Mouse (Mus musculus) limb, embryonic 14.5 days (tissue): ENCODE data around the gene Samd4. TPM values are rescaled to one million over a fixed set of nuclear protein-coding genes. Genes with fewer than 3 reads are reported as not detected.

Experiments used
- ATAC-seq: fragments of 200-750 bp; cut with Nextera tagmentation; 2 replicates; pipeline ENCODE4 v1.8.0; 2017; ENCODE audit warnings: low read depth, moderate number of reproducible peaks, moderate TSS enrichment; ENCODE audit not compliant: low FRiP score
- DNase-seq: peaks from one replicate; pipeline ENCODE4 v3.0.0-alpha.2; 2015; ENCODE audit warnings: low spot score
- H3K27ac ChIP-seq: fragments of 300-500 bp; sonication (generic); replicated peaks from 2 replicates; pipeline ENCODE4 v1.5.1; 2014; ENCODE audit warnings: low read depth, mild to moderate bottlenecking, low read length, moderate library complexity, mixed read lengths
- H3K27me3 ChIP-seq: fragments of 300-500 bp; sonication (generic); 2 replicates; pipeline ENCODE4 v1.6.1; 2014; ENCODE audit warnings: low read length, mixed read lengths; ENCODE audit not compliant: control insufficient read depth, insufficient read depth
- H3K36me3 ChIP-seq: fragments of 300-500 bp; sonication (generic); 2 replicates; pipeline ENCODE4 v1.6.1; 2014; ENCODE audit warnings: mild to moderate bottlenecking, low read length, moderate library complexity, mixed read lengths; ENCODE audit not compliant: control insufficient read depth, insufficient read depth
- H3K4me1 ChIP-seq: fragments of 300-500 bp; sonication (generic); 2 replicates; pipeline ENCODE4 v1.6.1; 2014; ENCODE audit warnings: antibody characterized with exemption, low read length, mixed read lengths; ENCODE audit not compliant: control insufficient read depth, insufficient read depth
- H3K4me2 ChIP-seq: fragments of 300-500 bp; sonication (generic); replicated peaks from 2 replicates; pipeline ENCODE4 v1.6.1; 2014; ENCODE audit warnings: low read depth, mild to moderate bottlenecking, low read length, moderate library complexity; ENCODE audit not compliant: severe bottlenecking
- H3K4me3 ChIP-seq: fragments of 300-500 bp; sonication (generic); replicated peaks from 2 replicates; pipeline ENCODE4 v1.5.1; 2014; ENCODE audit warnings: low read length
- H3K9ac ChIP-seq: fragments of 300-500 bp; sonication (generic); 2 replicates; pipeline ENCODE4 v1.6.1; 2014; ENCODE audit warnings: mild to moderate bottlenecking, low read depth, low read length, moderate library complexity; ENCODE audit not compliant: severe bottlenecking
- H3K9me3 ChIP-seq: fragments of 300-500 bp; sonication (generic); 2 replicates; pipeline ENCODE4 v1.6.1; 2016; ENCODE audit warnings: low read length; ENCODE audit not compliant: control insufficient read depth
- POLR2A ChIP-seq: fragments of 200-500 bp; IDR thresholded peaks from 2 replicates; pipeline ENCODE4 v1.8.0; 2012; ENCODE audit warnings: inconsistent platforms, mild to moderate bottlenecking, moderate library complexity, borderline replicate concordance; ENCODE audit not compliant: insufficient read depth, insufficient read length; ENCODE audit errors: extremely low read depth
- WGBS: fragments of 180-500 bp; shearing (Covaris S2); extraction: QIAGEN DNeasy Blood & Tissue Kit; methylation state at CpG from one replicate; pipeline ENCODE4 v1.1.7; 2014; 5-methylcytosine and 5-hydroxymethylcytosine counted together
- polyA plus RNA-seq, 2 experiments: library from polyadenylated mRNA; depleted of rRNA in 1 of 2; stranded (reverse) in 1 of 2; unstranded in 1 of 2; fragments of >200 nt; fragmentation: Nextera tagmentation in 1 of 2; extraction: Ambion mirVana in 1 of 2; gene quantifications; 2 replicates each; pipeline versions ENCODE4 v1.2.1 to v1.2.3; 2012 to 2014

Samd4 gene
- polyA plus RNA-seq, 2 experiments = 9.6 to 23.9 TPM

- H3K4me3 ChIP-seq = no peak overlapping the region
- ATAC-seq (no peak), DNase-seq (no peak)
- no peaks in the 10 kb centered on the region for H3K36me3 ChIP-seq
- H3K27ac ChIP-seq = no peak overlapping the region
- H3K9me3 ChIP-seq = no peaks in the 10 kb centered on the region
- no peak for TF ChIP-seq POLR2A
- no peaks in the 10 kb centered on the region for H3K27me3 ChIP-seq
- no peaks in the 10 kb centered on the region for H3K4me1 ChIP-seq
- H3K4me2 ChIP-seq = no peak overlapping the region
- no peak overlapping the region for H3K9ac ChIP-seq
- WGBS = 87% methylated on average over 6 of the region's 6 CpGs
Measured at GRCm38 (mm10) chr14:47049051-47049450, 166.4 kb downstream of the Samd4 start.

- TF ChIP-seq POLR2A = no peak
- Histone ChIP-seq H3K27me3 (no peaks in the 10 kb centered on the region), H3K9ac (no peak overlapping the region), H3K27ac (0 out of 2 replicates have a peak overlapping the region, but pooled peaks have one; percentile 6), H3K4me2 (no peak overlapping the region), H3K36me3 (no peaks in the 10 kb centered on the region), H3K4me3 (no peak overlapping the region), H3K9me3 (no peaks in the 10 kb centered on the region), H3K4me1 (peaks cover 11% of the 10 kb centered on the region; the same call in 1 of the 2 replicates)
- ATAC-seq (peak; percentile 70), DNase-seq (peak; percentile 33)
- 79% methylated on average over 5 of the region's 5 CpGs for WGBS
Measured at GRCm38 (mm10) chr14:47051743-47052610, 169.3 kb downstream of the Samd4 start.

DNA sequence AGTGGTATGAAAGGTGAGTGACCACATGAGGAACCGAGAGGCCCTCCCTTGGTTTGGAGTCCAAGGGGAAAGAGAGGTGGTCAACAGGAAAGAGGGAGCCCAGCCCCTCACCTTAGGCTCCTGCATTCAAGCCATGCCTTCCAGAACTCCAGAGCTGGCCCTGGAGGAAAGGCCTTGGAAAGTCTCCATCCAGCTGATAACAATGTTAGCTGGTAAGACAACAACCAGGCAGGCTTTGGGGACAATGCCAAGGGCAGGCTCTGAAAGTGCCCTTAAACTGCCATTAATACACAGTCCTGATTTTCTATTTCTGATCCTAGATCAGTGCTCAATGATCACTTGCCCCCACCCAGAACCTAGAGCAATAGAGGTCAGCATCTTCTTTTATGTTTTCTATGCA, 170.4 kb downstream of the Samd4 start:
- no peak for TF ChIP-seq POLR2A
- H3K9me3 ChIP-seq = no peaks in the 10 kb centered on the region
- no peak for ATAC-seq
- peaks cover 11% of the 10 kb centered on the region; the same call in 1 of the 2 replicates for H3K4me1 ChIP-seq
- no peak overlapping the region for H3K9ac ChIP-seq
- no peaks in the 10 kb centered on the region for H3K36me3 ChIP-seq
- no peak overlapping the region for H3K4me2 ChIP-seq
- H3K4me3 ChIP-seq = no peak overlapping the region
- no peak for DNase-seq
- H3K27ac ChIP-seq = peak overlapping the region; percentile 6
- 87% methylated on average over 1 of the region's 1 CpGs for WGBS
- H3K27me3 ChIP-seq = no peaks in the 10 kb centered on the region

GRCm38 (mm10) chr14:47053824-47054223, 171.2 kb downstream of the Samd4 start:
- Histone ChIP-seq H3K27me3 (no peaks in the 10 kb centered on the region), H3K36me3 (no peaks in the 10 kb centered on the region), H3K4me3 (no peak overlapping the region), H3K4me2 (no peak overlapping the region), H3K4me1 (peaks cover 11% of the 10 kb centered on the region; the same call in 1 of the 2 replicates), H3K27ac (no peak overlapping the region), H3K9me3 (no peaks in the 10 kb centered on the region), H3K9ac (no peak overlapping the region)
- 84% methylated on average over 5 of the region's 5 CpGs for WGBS
- ATAC-seq (no peak), DNase-seq (no peak)
- no peak for TF ChIP-seq POLR2A

DNA sequence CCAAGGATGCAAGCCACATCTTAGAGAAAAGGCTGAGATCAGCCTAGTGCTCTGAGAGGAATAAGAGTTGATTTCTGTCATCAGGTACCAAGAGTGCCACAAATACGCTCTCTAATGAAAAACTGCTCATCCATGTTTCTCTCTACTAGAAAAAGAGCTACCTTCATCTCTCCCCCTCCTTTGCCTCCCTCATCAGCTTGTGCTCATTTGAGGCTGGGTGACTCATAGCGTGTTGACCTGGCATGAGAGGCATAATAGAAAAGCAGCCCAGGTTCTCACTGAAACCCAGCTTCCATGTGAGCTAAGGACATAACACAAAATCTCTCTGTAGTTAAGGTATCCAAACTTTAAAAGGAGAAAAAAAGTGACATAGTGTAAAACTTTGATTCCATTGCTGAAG, 176.3 kb downstream of the Samd4 start:
- H3K27me3 ChIP-seq = no peaks in the 10 kb centered on the region
- ATAC-seq = no peak
- no peak for TF ChIP-seq POLR2A
- no peak for DNase-seq
- H3K36me3 ChIP-seq = no peaks in the 10 kb centered on the region
- H3K4me2 ChIP-seq = no peak overlapping the region
- H3K27ac ChIP-seq = no peak overlapping the region
- H3K4me1 ChIP-seq = peaks cover 11% of the 10 kb centered on the region; the same call in 1 of the 2 replicates
- H3K9ac ChIP-seq = no peak overlapping the region
- no peak overlapping the region for H3K4me3 ChIP-seq
- no peaks in the 10 kb centered on the region for H3K9me3 ChIP-seq
- 94% methylated on average over 2 of the region's 2 CpGs for WGBS
